Mouse (Mus musculus) left cerebral cortex, postnatal 10 days (tissue): ENCODE data around the gene Pdpn. TPM values are rescaled to one million over a fixed set of nuclear protein-coding genes. Genes with fewer than 3 reads are reported as not detected.
"Not testable (repeated sequence)": the region's sequence is repeated elsewhere in the genome, so short reads cannot be mapped to it uniquely, and the experiment has no call there.

Source experiments
- DNase-seq, 2 experiments: peaks; one replicate each; pipeline ENCODE4 v3.0.0; 2021 to 2022; ENCODE audit warnings: low spot score in 2 of 2, mixed read lengths in 1 of 2; ENCODE audit errors: extremely low spot score in 1 of 2
- intact Hi-C: fragments of 180-260 bp; cut with DNase I; formaldehyde crosslinking; loops from one replicate; pipeline ENCODE4 v1.15.1; 2025
- total RNA-seq, 2 experiments: library from RNA; stranded (reverse); gene quantifications; 2 replicates each; pipeline ENCODE4 v1.2.3; 2021

Pdpn gene
- 10 to 100 TPM; 10.6 to 11.9 TPM for total RNA-seq

GRCm38 (mm10) chr4:143299325-143300070, at the start of gene Pdpn:
Pdpn (minus strand) TSS chr4:143299564.
- intact Hi-C loops, result no loop called here

DNA sequence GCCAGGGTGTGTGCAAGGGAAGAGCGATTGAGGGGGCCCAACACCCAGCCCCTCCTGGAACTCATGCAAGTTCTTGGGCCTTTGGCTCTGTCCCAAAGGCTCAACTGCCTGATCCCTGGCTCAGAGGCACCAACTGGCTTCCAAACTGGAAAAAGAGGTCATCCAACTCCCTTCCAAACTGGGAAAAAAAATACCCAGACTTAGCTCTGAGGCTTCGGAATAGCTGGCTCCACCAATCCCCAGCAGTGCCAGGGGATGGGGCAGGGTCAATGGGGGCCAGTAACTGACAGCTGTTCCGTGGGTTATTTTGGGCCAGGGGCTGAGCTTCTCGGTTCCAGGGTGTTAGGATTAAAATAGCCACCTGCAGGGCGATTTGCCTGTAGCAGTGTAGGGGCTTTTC, 49.3 kb upstream of the Pdpn start:
- DNase-seq, result peak in 1 of 2 experiments; percentile 15

More at GRCm38 (mm10) chr4:143299325-143300070, at the start of gene Pdpn:
- peak; percentile 42 to 83 for DNase-seq

DNA sequence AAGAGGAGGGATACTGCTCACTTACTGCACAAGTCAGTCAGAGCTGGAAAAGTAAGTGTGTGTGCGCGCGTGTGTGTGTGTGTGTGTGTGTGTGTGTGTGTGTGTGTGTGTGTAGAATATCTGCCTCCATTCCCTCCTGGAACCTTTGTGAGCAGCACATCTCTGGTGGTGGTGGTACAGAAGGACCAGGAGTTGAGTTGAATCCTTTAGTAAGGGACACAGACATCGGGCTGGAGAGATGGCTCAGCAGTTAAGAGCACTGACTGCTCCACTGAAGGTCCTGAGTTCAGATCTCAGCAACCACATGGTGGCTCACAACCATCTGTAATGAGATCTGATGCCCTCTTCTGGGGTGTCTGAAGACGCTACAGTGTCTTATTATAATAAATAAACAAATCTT, 46.1 kb upstream of the Pdpn start:
- intact Hi-C loops, DNase-seq: not testable (repeated sequence)

More for the DNA sequence above, 49.3 kb upstream of the Pdpn start:
- intact Hi-C loops, result no loop called here

DNA sequence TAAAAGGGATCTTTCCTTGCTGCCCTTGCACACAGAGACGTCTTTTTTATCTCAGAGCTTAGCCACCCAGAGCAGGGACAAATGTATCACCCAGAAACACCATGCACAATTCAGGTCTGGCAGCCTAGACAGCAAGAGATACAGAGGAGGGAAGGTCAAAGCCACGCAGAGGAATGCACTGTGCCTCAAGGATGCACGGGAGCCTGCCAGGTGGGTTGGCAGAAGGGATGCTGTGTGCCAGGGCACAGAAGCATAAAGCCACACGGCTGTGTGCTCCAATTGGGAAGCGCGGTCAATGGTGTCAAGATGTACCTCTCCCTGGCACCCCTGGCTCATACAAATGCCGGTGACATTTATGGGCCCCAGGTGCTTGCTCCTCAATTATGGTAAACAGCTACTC, 42.1 kb upstream of the Pdpn start:
- no peak for DNase-seq
- intact Hi-C loops, result no loop called here

DNA sequence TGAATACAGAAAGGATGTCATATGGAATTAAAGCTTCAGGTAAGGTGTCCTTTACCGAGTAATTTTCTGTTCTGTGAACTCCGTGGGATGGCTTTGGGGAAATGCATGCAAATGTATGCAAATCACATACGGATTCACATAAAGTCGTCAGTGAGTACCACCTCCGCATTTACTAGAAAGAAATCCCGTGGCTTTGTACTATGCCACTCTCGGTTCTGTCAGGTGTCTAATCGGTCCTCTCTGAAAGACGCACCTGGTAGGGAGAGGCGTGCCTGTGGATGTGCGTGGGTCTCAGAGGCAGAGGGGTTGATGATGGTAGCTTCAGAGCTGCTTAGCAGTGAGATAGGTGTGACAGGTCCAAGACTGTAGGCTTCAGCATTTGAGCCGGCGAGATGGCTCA, 40.4 kb upstream of the Pdpn start:
- intact Hi-C loops, result no loop called here
- peak in 1 of 2 experiments; percentile 15 for DNase-seq

- no peak for DNase-seq
- intact Hi-C loops, result no loop called here
Measured at GRCm38 (mm10) chr4:143336096-143336495, 36.7 kb upstream of the Pdpn start.

GRCm38 (mm10) chr4:143334995-143335394, 35.6 kb upstream of the Pdpn start:
- intact Hi-C loops, result no loop called here
- DNase-seq, result no peak

DNA sequence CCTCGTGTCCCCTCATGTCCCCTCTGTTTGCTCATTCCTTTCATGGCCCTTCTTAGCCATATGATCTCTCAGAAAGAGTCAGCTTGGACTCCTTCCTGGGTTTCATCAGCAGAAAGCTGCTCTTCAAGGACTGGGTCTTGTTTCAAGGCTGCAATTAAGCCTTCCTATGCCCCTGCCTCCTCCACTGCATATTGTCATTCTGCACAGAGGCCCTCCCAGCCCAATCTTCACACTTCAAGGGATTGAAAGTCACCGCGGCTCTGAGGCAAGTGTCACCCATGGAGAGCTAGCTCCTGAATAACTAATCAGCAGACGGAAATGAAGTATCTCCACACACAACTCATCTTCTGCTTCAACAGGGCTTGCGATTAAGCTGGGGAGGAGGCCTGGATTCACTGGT, 34.8 kb upstream of the Pdpn start:
- intact Hi-C loops, result no loop called here
- no peak for DNase-seq

GRCm38 (mm10) chr4:143331787-143332186, 32.4 kb upstream of the Pdpn start:
- DNase-seq, result no peak
- intact Hi-C loops, result no loop called here

DNA sequence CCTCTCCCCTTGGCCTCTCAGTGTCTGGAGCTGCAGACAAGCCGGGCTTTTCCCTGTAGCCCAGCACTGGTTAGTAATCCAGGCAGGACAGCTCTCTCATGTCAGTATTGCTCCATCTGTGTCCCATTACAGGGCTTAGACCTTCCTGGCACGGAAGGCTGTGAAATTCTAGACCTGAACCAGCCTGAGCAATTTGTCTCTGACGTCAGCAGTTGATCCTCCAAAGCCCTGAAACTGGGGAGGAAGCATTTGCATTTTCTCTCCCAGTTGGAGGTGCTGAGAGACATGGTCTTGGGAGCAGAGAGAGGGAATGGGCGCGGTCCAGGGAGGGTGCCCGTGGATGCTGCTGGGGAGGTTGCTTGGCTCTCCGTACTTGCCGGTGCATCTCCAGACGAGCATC, 31.2 kb upstream of the Pdpn start:
- DNase-seq, result no peak
- intact Hi-C loops, result no loop called here

- intact Hi-C loops, result loop anchor here (5.0 kb wide), 1 partner anchor 57 kb away; no protein-coding TSS in a partner anchor
- DNase-seq, result peak; percentile 69 to 81
Measured at GRCm38 (mm10) chr4:143325625-143325941, 26.2 kb upstream of the Pdpn start.

DNA sequence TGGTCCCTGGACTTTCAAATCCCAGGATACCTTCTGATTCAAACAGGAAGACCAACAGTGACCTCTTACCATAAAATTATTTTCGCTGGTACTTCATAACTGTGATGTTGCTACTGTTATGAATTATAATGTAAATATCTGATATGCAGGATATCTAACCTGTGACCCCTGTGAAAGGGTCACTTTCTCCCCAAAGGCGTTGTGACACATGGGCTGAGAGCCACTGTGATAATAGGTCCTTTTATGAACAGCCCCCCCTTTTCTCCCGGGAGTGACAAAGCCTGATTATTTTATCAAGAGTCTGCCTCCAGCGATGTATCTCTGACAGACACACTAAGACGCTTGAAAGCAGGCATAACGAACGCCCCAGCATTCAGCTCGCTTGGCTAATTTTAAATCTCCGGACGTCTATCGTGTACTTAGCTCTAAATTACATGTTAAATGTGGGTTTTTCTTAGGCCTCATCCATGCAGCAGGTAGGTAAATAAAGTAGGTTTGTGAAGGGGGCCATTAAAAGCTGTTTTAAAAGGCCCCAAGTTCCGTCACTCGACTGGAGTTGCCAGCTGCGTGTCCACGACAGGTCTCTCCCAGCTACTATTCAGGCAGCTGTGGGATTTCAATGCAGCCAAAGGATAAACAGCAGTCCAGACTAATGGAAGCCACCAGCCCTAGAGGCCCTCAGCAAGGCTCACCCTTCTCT, 25.7 kb upstream of the Pdpn start:
- intact Hi-C loops, result loop anchor here (5.0 kb wide), 1 partner anchor 57 kb away; no protein-coding TSS in a partner anchor
- DNase-seq, result no peak

- no peak for DNase-seq
- intact Hi-C loops, result no loop called here
Measured at GRCm38 (mm10) chr4:143324176-143324924, 25.0 kb upstream of the Pdpn start.

GRCm38 (mm10) chr4:143313299-143313698, 13.9 kb upstream of the Pdpn start:
- intact Hi-C loops, result no loop called here
- DNase-seq, result no peak

- intact Hi-C loops, result no loop called here
- DNase-seq, result no peak
Measured at GRCm38 (mm10) chr4:143311341-143311740, 12.0 kb upstream of the Pdpn start.

DNA sequence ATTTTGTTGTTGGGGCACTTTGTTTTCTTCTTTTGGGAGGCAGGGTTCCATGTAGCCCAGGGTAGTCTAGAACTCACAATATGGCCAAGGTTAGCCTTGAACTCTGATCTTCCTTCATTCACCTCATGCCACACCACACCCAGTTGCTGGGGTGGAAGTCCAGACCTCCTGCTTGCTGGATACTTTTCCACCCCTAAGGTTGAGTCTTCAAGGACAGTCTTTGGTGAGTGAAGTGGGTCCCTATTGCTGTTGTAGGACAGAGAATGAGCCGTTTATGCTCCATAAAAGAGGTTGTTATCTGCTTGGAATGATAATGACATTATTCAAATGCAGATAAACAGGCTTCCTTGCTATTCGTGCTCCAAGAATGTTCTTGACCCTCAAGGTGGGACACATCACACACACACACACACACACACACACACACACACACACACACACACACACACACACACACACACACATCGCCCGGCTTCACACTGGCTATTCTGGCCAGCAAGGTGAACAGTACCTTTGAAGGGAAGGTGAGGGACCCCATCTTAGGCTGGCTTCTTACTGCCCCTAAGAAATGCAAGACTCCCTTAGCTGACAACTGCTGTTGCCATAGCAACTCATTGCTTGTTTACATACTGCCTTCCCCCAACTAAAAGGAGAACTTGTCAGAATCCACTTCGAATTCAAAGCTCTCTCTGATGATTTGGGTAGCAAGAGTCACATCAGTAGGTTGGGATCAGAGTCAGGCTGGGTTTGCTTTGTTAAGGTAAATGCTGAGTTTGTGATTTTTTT, 6.8 kb upstream of the Pdpn start:
- intact Hi-C loops, result no loop called here
- no peak for DNase-seq

- intact Hi-C loops, result no loop called here
- no peak for DNase-seq
Measured at GRCm38 (mm10) chr4:143305031-143305430, 5.7 kb upstream of the Pdpn start.

- DNase-seq, result no peak
- intact Hi-C loops, result no loop called here
Measured at GRCm38 (mm10) chr4:143302279-143302890, 3.0 kb upstream of the Pdpn start.

DNA sequence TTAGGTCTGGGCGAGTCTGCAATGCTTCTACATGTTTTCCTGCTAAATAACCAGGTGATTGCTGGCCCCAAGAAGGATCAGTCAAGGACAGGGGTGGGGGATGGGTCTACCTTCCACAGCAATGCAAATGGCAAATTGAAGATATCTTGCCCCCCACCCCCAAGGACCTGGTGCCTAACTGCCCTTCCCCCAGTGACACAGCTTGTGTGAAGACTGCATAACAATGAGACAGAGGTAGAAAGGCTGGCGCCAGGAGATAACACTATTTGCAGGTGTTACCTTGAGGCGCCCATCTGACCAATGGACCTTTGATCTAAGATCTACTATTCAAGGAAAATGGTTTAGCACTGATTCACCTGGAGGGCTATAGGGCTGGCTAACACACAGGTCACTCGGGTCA, 2.5 kb upstream of the Pdpn start:
- intact Hi-C loops, result no loop called here
- no peak for DNase-seq
